12 mouse cellular contexts compared by ENCODE assay signal in genomic region chrX:48201973-48202372, GRCm38 (mm10).
"Had no signal": no experiment of that assay in that cellular context is flagged by ENCODE, and none has a peak within 500 bp of the region (broad histone marks: within the 10 kb centered on the region; RNA-seq: fewer than 3 reads in every experiment).

No protein-coding gene starts in this region.

- DNase-seq: kidney, adult 11 months; kidney, postnatal 14 days; liver, embryonic 13.5 days; liver, postnatal 0 days; midbrain, embryonic 14.5 days; right cerebral cortex, postnatal 14 days; thymus, postnatal 4 days had no signal

- ATAC-seq: liver, postnatal 0 days had no signal

- H3K36me3 ChIP-seq: kidney, embryonic 15.5 days; liver, embryonic 13.5 days; midbrain, embryonic 10.5 days; neural tube, embryonic 12.5 days had no signal

- H3K9ac ChIP-seq: kidney, embryonic 15.5 days; liver, embryonic 13.5 days; liver, postnatal 0 days; neural tube, embryonic 12.5 days had no signal

- H3K9me3 ChIP-seq: kidney, embryonic 15.5 days; limb, embryonic 10.5 days; liver, embryonic 13.5 days; midbrain, embryonic 10.5 days; neural tube, embryonic 12.5 days had no signal

- H3K4me1 ChIP-seq: kidney, embryonic 15.5 days; limb, embryonic 10.5 days; midbrain, embryonic 10.5 days; neural tube, embryonic 12.5 days had no signal

- H3K27ac ChIP-seq: kidney, embryonic 15.5 days; limb, embryonic 10.5 days; liver, embryonic 13.5 days; midbrain, embryonic 10.5 days; neural tube, embryonic 12.5 days; stomach, postnatal 0 days had no signal

- H3K4me2 ChIP-seq: kidney, embryonic 15.5 days; liver, embryonic 13.5 days; neural tube, embryonic 12.5 days had no signal

- H3K27me3 ChIP-seq: kidney, embryonic 15.5 days; liver, embryonic 13.5 days; neural tube, embryonic 12.5 days had no signal

- H3K4me3 ChIP-seq: kidney, embryonic 15.5 days; limb, embryonic 10.5 days; liver, embryonic 13.5 days; midbrain, embryonic 10.5 days; neural tube, embryonic 12.5 days had no signal
